Mouse (Mus musculus) heart, adult 8-10 months (tissue): ENCODE data around the gene Scarb1. TPM values are rescaled to one million over a fixed set of nuclear protein-coding genes. Genes with fewer than 3 reads are reported as not detected.

ENCODE experiments used
- DNase-seq: peaks from one replicate; pipeline ENCODE4 v3.0.0; 2022; ENCODE audit warnings: low spot score
- total RNA-seq, 4 experiments: library from RNA; stranded (reverse); gene quantifications; 2 replicates each; pipeline ENCODE4 v1.2.4; 2022

Scarb1 gene
- total RNA-seq, 4 experiments from 2014 or later, result 21.8 to 27.3 (median 25.7) TPM

DNA sequence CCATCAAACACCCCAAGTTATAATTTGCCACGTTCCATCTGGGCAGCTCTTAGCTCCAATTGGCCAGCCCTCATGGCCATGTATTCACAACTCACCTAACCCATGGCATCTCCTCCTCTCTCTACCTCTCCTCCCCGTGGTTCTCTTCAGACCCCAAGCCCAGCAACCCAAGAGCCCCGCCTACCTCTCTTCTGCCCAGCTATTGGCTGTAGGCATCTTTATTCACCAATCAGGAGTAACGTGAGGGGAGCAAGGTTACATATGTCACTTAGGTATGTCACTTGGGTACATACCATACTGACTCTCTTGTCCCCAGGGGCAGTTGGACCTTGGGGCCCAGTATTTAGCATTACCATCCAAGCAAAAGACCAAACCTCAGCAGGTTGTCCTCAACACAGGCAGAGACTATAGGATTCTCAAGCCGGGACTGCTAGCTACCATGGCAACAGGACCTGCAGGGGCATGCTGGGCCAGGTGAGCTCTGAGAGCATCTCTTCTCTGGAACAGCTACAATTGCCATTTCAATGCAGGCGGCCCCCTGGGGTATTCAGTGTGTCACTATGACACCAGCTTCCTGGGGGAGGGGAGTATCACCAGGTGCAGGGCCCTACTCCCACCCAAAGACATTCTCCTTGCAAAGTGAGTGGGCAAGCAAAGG, 100.6 kb downstream of the Scarb1 start:
- no peak for DNase-seq

DNA sequence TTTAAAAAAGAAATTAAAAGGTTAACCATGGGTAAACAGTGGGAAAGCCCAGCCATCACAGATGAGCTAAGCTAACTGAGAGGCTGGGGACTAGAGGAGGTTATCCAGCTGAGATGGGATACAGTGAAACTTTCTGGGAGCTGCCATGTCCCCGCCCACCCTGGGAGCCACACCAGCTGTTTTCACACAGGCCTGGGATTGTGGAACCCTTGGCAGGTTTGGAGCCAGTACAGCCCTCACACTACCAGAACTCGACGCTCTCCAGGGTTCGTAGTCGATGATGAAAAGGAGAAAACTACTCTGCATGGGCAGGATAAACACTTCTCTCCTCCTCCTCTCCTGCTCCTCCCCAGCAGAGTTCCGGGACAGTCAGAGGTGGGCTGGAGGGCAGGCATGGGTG, 105.0 kb downstream of the Scarb1 start:
- peak; percentile 58 for DNase-seq

DNA sequence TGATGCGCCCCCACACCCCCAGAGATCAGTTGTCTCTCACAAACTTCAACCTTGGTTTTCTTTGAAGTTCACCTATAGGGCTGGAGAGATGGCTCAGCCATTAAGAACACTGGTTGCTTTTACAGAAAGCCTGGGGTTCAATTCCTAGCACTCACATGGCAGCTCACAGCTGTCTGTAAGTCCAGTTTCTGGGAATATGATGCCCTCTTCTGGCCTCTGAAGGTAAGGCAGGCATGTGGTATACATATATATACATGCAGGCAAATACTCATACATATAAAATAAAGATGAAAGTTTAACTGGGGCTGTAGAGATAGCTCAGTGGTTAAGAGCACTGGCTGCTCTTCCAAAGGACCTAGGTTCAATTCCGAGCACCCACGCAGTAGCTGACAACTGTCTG, 105.5 kb downstream of the Scarb1 start:
- DNase-seq, result no peak

- no peak for DNase-seq
Measured at GRCm38 (mm10) chr5:125234399-125234798, 106.5 kb downstream of the Scarb1 start.

DNA sequence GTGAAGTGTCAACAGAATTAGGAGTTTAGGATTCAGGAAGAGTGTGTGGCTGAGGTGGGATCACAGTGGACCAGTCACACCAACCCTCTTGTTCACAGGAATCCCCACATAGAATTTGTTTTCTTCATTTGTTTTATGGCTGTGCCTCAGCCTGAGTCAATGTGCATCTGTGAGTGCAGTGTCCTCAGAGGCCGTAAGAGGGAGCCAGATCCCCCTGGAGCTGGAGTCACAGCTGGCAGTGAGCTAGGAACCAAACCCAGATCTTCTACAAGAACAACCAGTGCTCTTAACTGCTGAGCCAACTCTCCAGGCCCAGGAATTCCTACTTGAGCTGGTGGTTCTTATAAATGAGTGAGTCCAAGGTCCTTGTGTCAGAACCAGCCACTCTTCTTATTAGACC, 107.4 kb downstream of the Scarb1 start:
- DNase-seq, result no peak

GRCm38 (mm10) chr5:125232443-125232979, 108.4 kb downstream of the Scarb1 start:
- DNase-seq, result no peak

DNA sequence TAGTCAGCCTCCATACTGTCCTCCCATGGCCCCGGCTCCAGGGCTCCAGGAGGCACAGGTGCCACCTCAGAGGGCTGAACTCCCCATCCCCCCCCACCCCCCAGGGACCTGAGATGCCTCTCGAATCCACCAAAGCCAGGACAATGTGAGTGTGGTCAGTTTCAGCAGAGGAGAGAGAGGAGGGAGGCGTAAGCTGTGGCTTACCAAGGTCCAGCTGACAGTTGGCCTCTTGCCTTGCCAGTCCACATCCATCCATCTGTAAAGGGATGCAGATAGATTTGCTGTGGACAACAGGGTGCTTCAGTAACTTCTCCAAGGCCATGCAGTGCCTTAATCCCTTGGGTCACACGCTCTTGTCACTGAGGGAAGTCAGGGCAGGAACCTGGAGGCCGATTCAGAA, 110.4 kb downstream of the Scarb1 start:
- no peak for DNase-seq

DNA sequence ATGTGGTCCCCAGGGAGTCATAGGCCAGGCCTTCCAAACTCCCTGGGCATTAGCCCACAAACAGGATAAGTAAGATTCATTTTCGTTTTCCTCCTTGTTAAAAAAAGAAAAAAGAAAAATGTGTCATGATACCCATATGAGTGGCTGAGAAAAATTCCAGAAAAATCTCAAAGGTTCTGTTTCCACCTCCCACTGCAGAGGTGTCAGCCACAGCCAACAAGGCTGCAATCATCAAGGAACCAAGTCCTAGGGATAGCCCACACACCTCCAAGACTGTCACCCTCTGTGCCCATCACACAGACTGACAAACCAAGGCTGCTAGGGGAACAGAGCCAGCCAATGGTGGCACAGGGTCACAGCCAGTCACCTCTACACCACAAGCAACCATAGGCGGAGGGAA, 111.8 kb downstream of the Scarb1 start:
- no peak for DNase-seq

DNA sequence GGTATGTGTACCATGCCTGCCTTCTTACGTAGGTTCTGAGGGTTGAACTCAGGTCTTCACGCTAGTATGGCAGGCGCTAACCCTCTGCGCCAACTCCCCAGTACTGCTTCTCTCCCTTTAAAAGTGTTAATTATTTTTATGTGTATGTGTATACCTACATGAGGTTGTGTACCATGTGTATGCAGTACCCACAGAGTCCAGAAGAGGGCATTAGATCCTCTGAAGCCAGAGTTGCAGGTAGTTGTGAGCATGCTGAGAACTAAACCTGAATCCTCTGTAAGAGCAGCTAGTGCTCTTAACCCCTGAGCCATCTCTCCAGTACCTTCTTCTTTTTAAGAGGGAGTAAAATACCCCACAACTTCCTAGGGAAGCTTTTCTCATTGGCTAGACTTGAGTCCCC, 113.2 kb downstream of the Scarb1 start:
- DNase-seq, result no peak

Other genes with a start within 250 kb of the Scarb1 start
- gene Ncor2, start 161.9 kb downstream of the Scarb1 start, total RNA-seq, result 10 to 100 TPM; 81.6 to 92.4 (median 84.5) TPM
- not detected for gene Gm10382, start 48.2 kb upstream of the Scarb1 start, total RNA-seq
- 1,000 to 10,000 TPM in 2 of 4 experiments, 100 to 1,000 TPM in 2; 839 to 1,234 (median 1,027) TPM for gene Ubc, start 49.1 kb upstream of the Scarb1 start, total RNA-seq
- 10 to 100 TPM; 11.8 to 14.2 (median 12.6) TPM for gene Dhx37, start 93.0 kb upstream of the Scarb1 start, total RNA-seq
- 10 to 100 TPM; 44.4 to 61.8 (median 45.5) TPM for gene Bri3bp, start 100.5 kb upstream of the Scarb1 start, total RNA-seq
- 1 to 10 TPM; 2.2 to 4.3 (median 3.1) TPM for gene Aacs, start 134.7 kb upstream of the Scarb1 start, total RNA-seq
- under 1 TPM in 3 of 4 experiments, not detected in 1; 0.03 to 0.31 (median 0.03) TPM for gene Tmem132b, start 190.7 kb upstream of the Scarb1 start, total RNA-seq